In genomic region chr6:7843726-7844411, GRCm38 (mm10) we compare ENCODE assay signal across 8 mouse cellular contexts. TPM values are rescaled to one million over a fixed set of nuclear protein-coding genes. Genes with fewer than 3 reads are reported as not detected.
A peak's percentile ranks its signal among the peaks of the same experiment; 100 is the strongest.
DNase-seq lines count a peak whose midpoint lies in the region; ATAC-seq and TF ChIP-seq lines count a peak whose summit lies in the region.

No protein-coding gene starts in this region.

- no peaks in the 10 kb centered on the region for H3K36me3 ChIP-seq in ES-Bruce4 (ENCODE audit: control insufficient read depth, insufficient read depth, low read length, poor library complexity, severe bottlenecking)
- no peaks in the 10 kb centered on the region for H3K36me3 ChIP-seq in forebrain, embryonic 10.5 days (replicated peaks)
- no peaks in the 10 kb centered on the region for H3K36me3 ChIP-seq in liver, embryonic 11.5 days (ENCODE audit: control insufficient read depth, insufficient read depth, low read length)
- no peaks in the 10 kb centered on the region for H3K36me3 ChIP-seq in neural tube, embryonic 15.5 days

- H3K4me1 ChIP-seq in ES-Bruce4 (ENCODE audit: control insufficient read depth, insufficient read depth, low read length) = no peaks in the 10 kb centered on the region
- H3K4me1 ChIP-seq in forebrain, embryonic 10.5 days = peaks cover 31% of the 10 kb centered on the region
- peaks cover 21% of the 10 kb centered on the region for H3K4me1 ChIP-seq in liver, embryonic 11.5 days (replicated peaks; ENCODE audit: control insufficient read depth, insufficient read depth, low read length)
- peaks cover 23% of the 10 kb centered on the region for H3K4me1 ChIP-seq in neural tube, embryonic 15.5 days

- DNase-seq in frontal cortex, postnatal 36 days (ENCODE audit: low spot score in 2 of 2) = no peak
- DNase-seq in forebrain, embryonic 10.5 days (ENCODE audit: extremely low spot score, low spot score) = no peak
- no peak for DNase-seq in liver, embryonic 11.5 days (ENCODE audit: low spot score)
- DNase-seq in ovary, postnatal 10 days (ENCODE audit: low spot score) = no peak
- DNase-seq in adrenal gland, postnatal 36 days = no peak

- peak overlapping the region; percentile 72 for H3K4me2 ChIP-seq in liver, embryonic 11.5 days
- peak overlapping the region; percentile 60 for H3K4me2 ChIP-seq in neural tube, embryonic 15.5 days

- H3K27me3 ChIP-seq in ES-Bruce4 (ENCODE audit: control insufficient read depth, insufficient read depth, low read length, poor library complexity, severe bottlenecking) = no peaks in the 10 kb centered on the region
- H3K27me3 ChIP-seq in forebrain, embryonic 10.5 days (ENCODE audit: poor library complexity, severe bottlenecking) = no peaks in the 10 kb centered on the region
- H3K27me3 ChIP-seq in liver, embryonic 11.5 days (replicated peaks; ENCODE audit: control insufficient read depth, insufficient read depth, low read length) = no peaks in the 10 kb centered on the region
- H3K27me3 ChIP-seq in neural tube, embryonic 15.5 days (replicated peaks) = no peaks in the 10 kb centered on the region

- peak overlapping the region; percentile 56 for H3K9ac ChIP-seq in ES-Bruce4 (ENCODE audit: low read depth, poor library complexity, severe bottlenecking)
- no peak overlapping the region for H3K9ac ChIP-seq in liver, embryonic 11.5 days (ENCODE audit: low read depth, low read length)
- H3K9ac ChIP-seq in neural tube, embryonic 15.5 days (replicated peaks) = 0 out of 2 replicates have a peak overlapping the region, but pooled peaks have one; percentile 10

- no peak for TF ChIP-seq CTCF in ES-Bruce4 (IDR thresholded peaks at IDR 0.05; ENCODE audit: low read depth, low read length)

- H3K27ac ChIP-seq in ES-Bruce4 (ENCODE audit: insufficient read depth, low read length) = peak overlapping the region; percentile 49
- H3K27ac ChIP-seq in forebrain, embryonic 10.5 days = peak overlapping the region; percentile 96; the same call in 1 of the 2 replicates
- peak overlapping the region; percentile 94; the same call in 1 of the 2 replicates for H3K27ac ChIP-seq in liver, embryonic 11.5 days (ENCODE audit: low read depth, low read length)
- peak overlapping the region; percentile 94 for H3K27ac ChIP-seq in neural tube, embryonic 15.5 days (replicated peaks)

- no peak for TF ChIP-seq EP300 in ES-Bruce4 (IDR thresholded peaks at IDR 0.05; ENCODE audit: insufficient read depth, low read depth, low read length)

- TF ChIP-seq POLR2A in ES-Bruce4 (IDR thresholded peaks at IDR 0.05; ENCODE audit: insufficient read depth, low read length) = no peak

- ATAC-seq in frontal cortex, adult (ENCODE audit: low TSS enrichment) = peak; percentile 39
- ATAC-seq in liver, embryonic 11.5 days (replicated peaks; ENCODE audit: low FRiP score) = no peak
- no peak for ATAC-seq in neural tube, embryonic 15.5 days (ENCODE audit: low FRiP score)

- H3K4me3 ChIP-seq in ES-Bruce4 (ENCODE audit: low read depth, low read length) = no peak overlapping the region
- H3K4me3 ChIP-seq in forebrain, embryonic 10.5 days = peak overlapping the region; percentile 79
- peak overlapping the region; percentile 92 for H3K4me3 ChIP-seq in liver, embryonic 11.5 days (ENCODE audit: low read depth, low read length)
- H3K4me3 ChIP-seq in neural tube, embryonic 15.5 days (replicated peaks) = peak overlapping the region; percentile 80

- WGBS in forebrain, embryonic 10.5 days = 67% methylated on average over 10 of the region's 10 CpGs
- WGBS in liver, embryonic 11.5 days = 64% methylated on average over 10 of the region's 10 CpGs
- WGBS in neural tube, embryonic 15.5 days = 62% methylated on average over 10 of the region's 10 CpGs

- H3K9me3 ChIP-seq in ES-Bruce4 (replicated peaks; ENCODE audit: control insufficient read depth, insufficient read depth, low read length, poor library complexity, severe bottlenecking) = 0 out of 2 replicates have a peak, but pooled peaks cover 6% of the 10 kb centered on the region
- no peaks in the 10 kb centered on the region for H3K9me3 ChIP-seq in forebrain, embryonic 10.5 days
- no peaks in the 10 kb centered on the region for H3K9me3 ChIP-seq in liver, embryonic 11.5 days (ENCODE audit: control insufficient read depth, low read length)
- H3K9me3 ChIP-seq in neural tube, embryonic 15.5 days (replicated peaks) = no peaks in the 10 kb centered on the region

RNA-seq across cellular contexts. Expression of gene C1galt1, which starts 0.8 kb away (rescaled TPM):
- 41.5 and 42.5 TPM in 2 replicates for polyA plus RNA-seq in ES-Bruce4 (2011; ENCODE audit: insufficient read depth, insufficient read length, low read depth, missing spikeins)
- polyA plus RNA-seq in forebrain, embryonic 10.5 days (2016; fragmentation: Nextera tagmentation; extraction: Ambion mirVana) = 2.1 and 2.2 TPM in 2 replicates
- 10.5 and 11.4 TPM in 2 replicates for polyA plus RNA-seq in liver, embryonic 11.5 days (2014; fragmentation: Nextera tagmentation; extraction: Ambion mirVana)
- 1.8 and 2.4 TPM in 2 replicates for polyA plus RNA-seq in neural tube, embryonic 15.5 days (2015; fragmentation: Nextera tagmentation; extraction: Ambion mirVana)
- total RNA-seq in adrenal gland, postnatal 36 days (2021) = 10 to 100 TPM; 24.4 to 54.9 TPM
